Mouse (Mus musculus) B cell, adult 2 months (primary cell): ENCODE results near the gene Lamc1.

Source experiments
- DNase-seq, 2 experiments: peaks; one replicate each; pipeline ENCODE4 v3.0.0; 2022

Lamc1 gene

DNA sequence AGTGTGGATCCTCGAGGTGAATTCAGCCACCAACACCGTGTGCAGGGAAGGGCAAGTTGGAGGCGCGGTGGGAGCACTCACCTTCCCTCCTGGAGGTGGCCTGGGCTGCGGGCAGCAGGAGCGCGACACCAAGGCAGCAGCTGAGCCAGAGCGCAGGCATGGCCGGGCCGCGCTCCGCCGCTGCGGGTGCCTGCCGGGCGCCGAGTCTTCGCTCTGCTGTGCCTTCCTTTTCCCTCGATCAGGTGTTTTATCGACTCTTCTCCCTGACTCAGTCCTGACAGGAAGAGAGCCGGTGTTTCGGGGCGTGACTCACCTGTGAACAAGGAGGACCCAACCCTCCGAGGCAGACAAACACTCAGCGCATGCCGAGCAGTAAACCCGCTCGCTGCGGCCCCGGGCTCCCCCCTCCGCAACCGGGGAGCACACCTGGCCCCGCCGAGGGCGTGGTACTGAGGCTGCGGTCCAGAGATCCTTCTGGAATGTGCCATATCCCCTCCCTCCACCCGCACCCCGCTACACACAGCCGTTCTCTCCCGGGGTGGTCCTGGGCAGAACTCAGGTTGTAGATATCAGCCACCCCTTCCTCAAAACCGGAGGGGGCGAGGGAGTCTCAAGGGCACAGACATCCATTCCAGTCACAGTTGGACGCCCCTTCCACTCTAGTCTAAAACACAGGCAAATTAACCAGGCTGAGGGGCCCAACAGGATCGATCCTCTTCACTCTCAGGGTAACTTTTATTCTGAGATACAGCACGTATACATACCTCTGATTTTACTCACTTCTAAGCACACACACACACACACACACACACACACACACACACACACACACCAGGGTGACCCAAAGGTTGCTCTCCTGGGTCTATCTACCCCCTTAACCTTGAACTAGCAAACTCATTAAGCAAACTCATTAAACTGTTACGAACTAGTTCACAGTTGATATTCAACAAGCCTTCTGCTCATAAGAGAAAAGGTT lies 146.5 kb downstream of the Lamc1 start, which contains the start of gene Lamc2:
Lamc2 (minus strand) TSS at position 620 of the 976 bp plus-strand sequence.
- DNase-seq, result peak; percentile 20

DNA sequence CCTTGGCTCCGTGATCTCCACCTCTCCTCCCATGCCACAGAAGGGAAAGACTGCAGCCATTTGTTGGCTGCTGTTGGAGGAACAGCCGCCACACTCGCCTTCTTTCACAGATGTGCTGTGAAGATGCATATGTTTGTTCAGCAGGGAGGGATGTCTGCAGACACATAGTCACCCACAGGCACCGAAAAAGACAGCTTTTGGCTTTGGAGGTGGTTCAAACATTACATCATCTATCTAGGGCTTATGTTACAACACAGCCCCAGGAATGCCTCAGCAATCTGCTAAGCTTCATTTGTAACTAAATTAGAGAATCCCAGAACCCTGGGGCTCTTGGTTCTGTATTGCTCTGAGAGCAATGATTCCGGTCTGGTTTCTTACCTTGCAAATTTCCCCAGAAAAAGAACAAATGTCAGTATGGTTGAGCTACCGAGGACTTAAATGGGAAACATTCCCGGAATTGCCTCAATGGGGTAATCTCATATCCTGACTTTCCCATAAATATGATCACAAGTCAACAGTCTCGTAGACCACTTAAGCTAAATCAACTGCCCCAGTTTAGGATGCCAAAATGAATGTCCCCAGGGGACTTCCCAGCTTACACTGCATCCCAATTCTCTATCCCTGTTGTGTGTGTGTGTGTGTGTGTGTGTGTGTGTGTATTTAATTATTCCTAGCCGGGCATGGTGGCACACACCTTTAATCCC lies 151.8 kb downstream of the Lamc1 start:
- DNase-seq, result no peak

DNA sequence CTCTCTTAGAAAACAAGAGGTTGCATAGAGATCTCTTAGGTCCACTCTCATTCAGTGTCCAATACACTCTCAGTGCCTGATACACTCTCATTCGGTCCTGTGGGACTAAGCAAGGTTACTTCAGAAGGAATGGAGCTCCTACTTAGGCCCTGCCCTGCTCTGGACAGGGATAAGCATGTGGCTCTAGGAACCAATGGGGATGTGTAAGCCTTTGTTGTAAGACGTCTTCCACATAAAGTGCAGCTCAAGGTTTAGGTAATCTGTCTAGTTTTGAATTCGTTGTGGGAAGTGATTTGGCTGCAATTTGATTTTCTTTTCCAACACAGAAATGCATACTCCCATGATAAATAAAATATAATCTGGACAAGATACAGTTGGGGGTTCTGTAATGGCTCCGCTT lies 152.4 kb downstream of the Lamc1 start:
- no peak for DNase-seq

DNA sequence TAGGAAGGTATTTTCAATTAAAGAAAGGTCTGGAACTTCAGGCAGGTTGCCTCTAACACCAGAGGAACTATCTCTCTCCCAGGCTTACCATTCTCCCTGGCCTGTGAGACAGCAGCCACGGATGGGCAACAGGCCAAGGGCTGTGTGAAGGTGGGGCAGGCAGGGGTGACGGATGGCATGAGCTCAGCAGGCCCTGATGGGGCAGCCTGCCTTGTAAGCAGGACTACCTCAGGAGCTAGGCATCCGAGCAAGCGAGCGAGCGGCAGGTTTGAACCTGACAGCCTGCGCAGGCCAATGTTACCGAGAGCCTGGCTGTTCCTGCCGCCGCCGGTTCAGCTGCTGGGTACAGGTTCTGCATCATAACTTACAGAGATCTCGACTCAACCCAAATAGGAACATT lies 157.8 kb downstream of the Lamc1 start:
- DNase-seq, result no peak

DNA sequence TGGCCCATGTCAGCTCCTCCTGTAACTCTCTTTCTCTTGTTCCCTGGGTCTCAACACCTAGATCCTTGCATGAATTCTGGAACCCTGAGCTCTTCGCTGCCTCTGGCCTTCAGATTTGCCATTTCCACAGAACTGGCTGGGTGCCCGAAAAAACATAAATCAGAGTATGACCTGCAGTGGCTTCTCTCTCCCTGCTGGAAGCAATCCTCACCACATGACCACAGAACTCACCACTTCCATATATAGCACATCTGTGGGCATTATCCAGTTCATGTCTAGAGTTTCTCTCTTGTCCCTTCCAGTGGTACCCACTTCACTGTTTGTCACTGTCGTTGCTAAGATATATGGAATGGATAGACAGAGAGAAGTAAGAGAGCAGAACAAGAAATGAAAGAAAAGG lies 159.3 kb downstream of the Lamc1 start:
- DNase-seq, result no peak

DNA sequence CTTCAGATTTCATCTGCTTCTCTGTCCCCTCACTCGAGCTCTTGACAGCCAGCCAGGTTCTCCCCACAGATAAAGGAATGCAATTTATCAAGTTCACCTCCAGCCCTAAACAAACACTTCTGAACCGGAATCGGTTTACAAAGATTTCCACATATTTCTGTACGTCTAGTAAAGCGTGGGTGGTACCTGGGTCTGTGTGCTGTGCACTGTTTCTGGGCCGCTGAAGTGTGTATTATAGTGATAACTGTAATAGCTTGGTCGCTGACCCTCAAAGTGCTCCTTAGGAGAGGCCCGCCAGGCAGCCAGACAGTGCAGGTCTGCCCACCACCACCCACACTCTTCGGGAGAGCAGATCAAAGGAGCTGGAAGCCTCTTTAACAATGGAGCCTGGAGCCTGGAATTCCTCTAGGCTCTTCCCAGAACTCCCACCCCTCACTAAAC lies 160.3 kb downstream of the Lamc1 start:
- DNase-seq, result no peak

DNA sequence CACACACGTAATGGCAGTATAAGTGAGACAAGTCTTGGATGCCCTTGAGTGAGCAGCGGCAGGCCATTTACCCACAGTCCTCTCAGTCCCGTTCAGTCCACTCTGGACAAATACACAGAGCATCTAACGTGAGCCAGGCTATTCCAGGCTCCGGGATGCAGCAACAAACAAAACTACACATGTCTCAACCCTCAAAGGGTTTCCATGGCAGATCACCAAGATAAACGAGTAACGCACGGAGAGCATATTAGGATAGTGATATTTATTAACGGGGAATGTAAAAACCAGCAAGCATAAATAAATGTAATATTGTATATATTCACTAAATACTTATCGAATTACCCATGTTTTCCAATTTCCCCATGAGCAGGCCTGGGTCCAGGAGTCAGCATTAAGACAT lies 161.6 kb downstream of the Lamc1 start:
- no peak for DNase-seq
